ENCODE assay signal across 18 mouse cellular contexts in the genomic region with DNA sequence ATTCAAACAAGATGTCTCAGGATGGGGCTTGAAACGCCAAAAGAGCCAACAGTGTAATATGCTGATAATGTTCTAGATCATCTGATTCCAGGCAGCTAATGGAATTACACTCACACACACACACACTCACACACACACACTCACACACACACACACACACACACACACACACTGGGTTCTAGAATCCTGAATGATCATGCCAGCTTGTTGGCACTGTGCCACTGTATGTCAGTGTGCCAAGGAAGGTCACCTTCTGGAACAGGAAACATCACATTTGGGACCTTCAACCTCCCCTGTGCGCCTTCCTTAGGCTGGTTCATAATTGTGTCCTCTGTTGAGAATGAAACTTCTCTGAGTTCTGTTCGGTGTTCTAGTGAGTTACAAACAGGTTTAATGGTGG.
DNase-seq lines count a peak whose midpoint lies in the region; ATAC-seq and TF ChIP-seq lines count a peak whose summit lies in the region.
"Had no signal": no experiment of that assay in that cellular context is flagged by ENCODE, and none has a peak within 500 bp of the region (broad histone marks: within the 10 kb centered on the region; RNA-seq: fewer than 3 reads in every experiment).

No protein-coding gene starts in this region.

- intact Hi-C loops in heart, postnatal 36 days (cut with DNase I) = no loop called here
- intact Hi-C loops in heart, adult 2 months (cut with DNase I) = no loop called here

- TF ChIP-seq EP300 in lung, postnatal 0 days (IDR thresholded peaks at IDR 0.05) = no peak
- no peak for TF ChIP-seq EP300 in heart, adult 2 months (IDR thresholded peaks at IDR 0.05; ENCODE audit: insufficient read depth, low read depth, low read length)

- H3K4me3 ChIP-seq in lung, postnatal 0 days (ENCODE audit: low read depth, low read length) = no peak overlapping the region
- no peak overlapping the region for H3K4me3 ChIP-seq in heart, adult 2 months
- H3K4me3 ChIP-seq: erythroblast, embryonic 14.5 days; forebrain, embryonic 15.5 days; heart, embryonic 13.5 days; hindbrain, embryonic 10.5 days; limb, embryonic 10.5 days; liver, embryonic 13.5 days had no signal

- H3K4me2 ChIP-seq in lung, postnatal 0 days (replicated peaks; ENCODE audit: low read depth, low read length) = no peak overlapping the region
- H3K4me2 ChIP-seq: forebrain, embryonic 15.5 days; heart, embryonic 13.5 days; liver, embryonic 13.5 days had no signal

- H3K36me3 ChIP-seq in lung, postnatal 0 days (ENCODE audit: insufficient read depth, low read length) = no peaks in the 10 kb centered on the region
- peaks cover 2% of the 10 kb centered on the region; the same call in 1 of the 2 replicates for H3K36me3 ChIP-seq in heart, adult 2 months (ENCODE audit: control insufficient read depth, insufficient read depth, low read length)

- no peak overlapping the region for H3K27ac ChIP-seq in lung, postnatal 0 days (ENCODE audit: low read length)
- H3K27ac ChIP-seq in heart, adult 2 months = no peak overlapping the region
- H3K27ac ChIP-seq: forebrain, embryonic 15.5 days; heart, embryonic 13.5 days; hindbrain, embryonic 10.5 days; limb, embryonic 10.5 days; liver, embryonic 13.5 days had no signal

- 67% methylated on average over 3 of the region's 3 CpGs for WGBS in lung, postnatal 0 days
- 76% methylated on average over 3 of the region's 3 CpGs for WGBS in heart, adult 2 months

- DNase-seq in heart, adult 11 months = peak; percentile 57
- no peak for DNase-seq in heart, postnatal 36 days
- DNase-seq in lung, postnatal 10 days = peak; percentile 19
- no peak for DNase-seq in lung, postnatal 0 days (ENCODE audit: low spot score)
- peak; percentile 61 to 64 for DNase-seq in cerebellum, postnatal 10 days
- DNase-seq in kidney, postnatal 36 days = peak; percentile 25 to 42
- no peak for DNase-seq in heart, adult 2 months
- DNase-seq: liver, embryonic 13.5 days; spleen, adult 18-20 months; thymus, adult 18-20 months had no signal

- TF ChIP-seq POLR2A in heart, adult 2 months (IDR thresholded peaks at IDR 0.05; ENCODE audit: insufficient read depth, low read depth, low read length) = no peak

- H3K4me1 ChIP-seq in lung, postnatal 0 days (ENCODE audit: insufficient read depth, low read depth, low read length) = 0 out of 2 replicates have a peak, but pooled peaks cover 4% of the 10 kb centered on the region
- peaks cover 3% of the 10 kb centered on the region for H3K4me1 ChIP-seq in heart, adult 2 months (ENCODE audit: control insufficient read depth, insufficient read depth, low read length)
- H3K4me1 ChIP-seq: forebrain, embryonic 15.5 days; heart, embryonic 13.5 days; hindbrain, embryonic 10.5 days; limb, embryonic 10.5 days; liver, embryonic 13.5 days had no signal

- H3K27me3 ChIP-seq in lung, postnatal 0 days (replicated peaks; ENCODE audit: insufficient read depth, low read length) = no peaks in the 10 kb centered on the region
- H3K27me3 ChIP-seq in heart, adult 2 months (ENCODE audit: control insufficient read depth, insufficient read depth, low read length) = no peaks in the 10 kb centered on the region
- H3K27me3 ChIP-seq: forebrain, embryonic 15.5 days; heart, embryonic 13.5 days; liver, embryonic 13.5 days; Patski had no signal

- H3K79me2 ChIP-seq in heart, adult 2 months (replicated peaks; ENCODE audit: control insufficient read depth, insufficient read depth, low read length) = 0 out of 2 replicates have a peak, but pooled peaks cover 1% of the 10 kb centered on the region

- ATAC-seq in lung, postnatal 0 days = no peak
- ATAC-seq: activated CD4-positive, CD25-positive, alpha-beta regulatory T cell, adult 4 months; forebrain, embryonic 15.5 days; inflammation-experienced regulatory T-cells, adult 6 months; Patski had no signal

- H3K9me3 ChIP-seq in lung, postnatal 0 days (ENCODE audit: low read length) = no peaks in the 10 kb centered on the region
- H3K9me3 ChIP-seq: forebrain, embryonic 15.5 days; heart, embryonic 13.5 days; hindbrain, embryonic 10.5 days; limb, embryonic 10.5 days; liver, embryonic 13.5 days had no signal

- no peak for TF ChIP-seq CTCF in lung, postnatal 0 days (IDR thresholded peaks at IDR 0.05)
- no peak for TF ChIP-seq CTCF in heart, adult 2 months (IDR thresholded peaks at IDR 0.05)

- H3K9ac ChIP-seq in lung, postnatal 0 days (replicated peaks; ENCODE audit: low read depth) = no peak overlapping the region
- no peak overlapping the region for H3K9ac ChIP-seq in heart, adult 2 months (ENCODE audit: low read depth, low read length)
- H3K9ac ChIP-seq: forebrain, embryonic 15.5 days; heart, embryonic 13.5 days; liver, embryonic 13.5 days had no signal

Comparison
In these comparisons a context has a peak if more than half of its experiments do, and no peak if none do; other contexts are left out.
1. DNase-seq: peak in heart, adult 11 months (single experiment), lung, postnatal 10 days (single experiment), cerebellum, postnatal 10 days (2 of 2) and kidney, postnatal 36 days (2 of 2); none in heart, postnatal 36 days (0 of 2), lung, postnatal 0 days (single experiment) and heart, adult 2 months (0 of 2).